Mouse (Mus musculus) right cerebral cortex, postnatal 36 days (tissue): ENCODE results near the gene Ccdc60.

ENCODE experiments used
- DNase-seq, 2 experiments: peaks; one replicate each; pipeline ENCODE4 v3.0.0; 2022; ENCODE audit warnings: low spot score in 2 of 2, mixed read lengths in 1 of 2

The Ccdc60 gene

DNA sequence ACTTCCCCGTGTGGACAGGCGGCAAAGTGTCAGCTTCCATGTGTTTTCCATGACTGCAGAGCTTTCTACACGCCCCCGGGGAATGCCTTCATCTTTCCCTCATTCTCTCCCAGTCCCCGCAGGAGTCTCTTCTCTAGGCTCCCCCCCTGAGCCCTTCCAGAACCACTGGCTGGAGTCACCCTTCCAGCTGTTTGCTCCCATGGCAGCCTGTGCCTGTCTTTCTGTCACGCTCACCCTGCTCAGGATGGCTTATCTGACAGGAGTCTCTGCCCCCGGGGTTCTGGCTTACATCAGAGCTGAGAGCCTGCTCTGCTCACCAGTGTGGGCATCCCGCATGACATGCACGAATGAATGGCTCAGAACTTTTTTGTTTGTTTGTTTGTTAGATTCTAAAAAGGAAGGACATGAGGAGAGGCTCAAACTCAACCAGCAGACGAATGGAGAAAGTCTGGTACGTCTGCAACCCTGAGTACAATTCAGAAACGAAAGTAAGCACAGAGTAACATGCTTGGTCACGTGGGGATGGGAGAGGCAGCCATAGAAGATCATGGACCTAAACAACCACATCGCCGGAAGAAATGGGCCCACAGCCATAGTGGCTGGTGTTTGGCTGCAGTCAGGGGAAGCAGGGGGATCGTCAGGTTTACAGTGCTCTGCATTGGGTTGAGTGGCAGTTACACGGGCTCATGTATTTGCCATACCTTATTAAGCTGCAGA, 17.1 kb downstream of the Ccdc60 start:
- DNase-seq, result no peak

DNA sequence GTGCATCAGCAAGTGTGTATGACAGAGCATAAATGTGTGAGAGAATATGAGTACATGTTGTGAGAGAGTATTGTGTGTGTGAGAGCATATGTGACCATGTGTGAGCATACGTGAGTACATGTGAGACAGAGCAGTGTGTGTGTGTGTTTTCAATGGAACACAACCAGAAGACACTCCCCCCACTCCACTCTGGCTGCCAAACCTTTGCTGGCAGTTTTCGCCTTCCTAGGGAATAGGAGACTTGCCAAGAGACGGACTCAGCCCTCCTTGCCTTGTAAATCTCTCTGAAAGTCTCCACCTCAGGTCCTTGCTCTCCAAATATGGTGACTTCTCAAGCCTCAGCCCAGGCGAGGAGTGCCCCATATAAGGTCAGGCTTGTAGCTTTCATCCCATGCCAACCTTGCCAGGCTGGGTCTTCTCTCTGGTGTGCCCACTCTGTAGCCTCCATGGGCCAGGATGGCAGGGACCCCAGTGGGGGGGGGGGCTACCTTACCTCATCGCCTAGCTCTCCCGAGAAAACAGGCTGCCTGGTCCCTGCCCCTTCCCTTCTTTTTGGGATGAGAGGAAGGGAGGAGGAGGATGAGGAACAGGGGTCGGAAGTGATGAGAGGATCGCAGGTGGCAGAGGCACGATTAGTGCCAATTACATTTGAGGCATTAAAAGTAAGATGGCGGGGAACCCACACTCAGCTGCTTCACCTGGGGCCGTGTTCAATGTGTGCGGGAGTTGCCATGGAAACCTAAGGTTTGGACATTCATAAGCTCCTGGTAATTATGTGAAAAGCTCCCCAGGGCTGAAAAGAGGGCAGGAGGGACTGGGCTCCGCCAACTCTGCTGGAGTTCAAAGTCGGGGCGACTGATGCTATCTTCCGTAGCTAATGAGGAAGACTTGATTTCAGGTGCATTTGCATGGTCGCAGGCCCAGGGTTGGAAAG, 19.3 kb downstream of the Ccdc60 start:
- DNase-seq, result no peak

DNA sequence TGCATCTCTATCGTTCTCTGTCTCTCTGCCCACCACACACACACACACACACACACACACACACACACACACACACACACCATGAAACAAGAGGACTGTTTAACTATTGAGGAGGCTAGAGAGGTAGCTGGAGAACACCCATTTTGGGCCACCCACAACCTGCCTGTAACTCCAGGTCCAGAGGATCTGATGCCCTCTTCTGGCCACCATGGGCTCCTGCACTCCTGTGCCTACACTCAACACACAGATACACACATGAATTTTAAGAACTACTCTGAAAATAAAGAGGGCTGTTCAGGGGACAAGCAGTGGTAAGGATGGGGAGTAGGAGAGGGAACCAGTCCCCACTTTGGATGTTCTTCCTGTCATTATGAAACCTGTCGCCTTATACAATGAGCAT, 26.1 kb downstream of the Ccdc60 start:
- DNase-seq, result no peak

DNA sequence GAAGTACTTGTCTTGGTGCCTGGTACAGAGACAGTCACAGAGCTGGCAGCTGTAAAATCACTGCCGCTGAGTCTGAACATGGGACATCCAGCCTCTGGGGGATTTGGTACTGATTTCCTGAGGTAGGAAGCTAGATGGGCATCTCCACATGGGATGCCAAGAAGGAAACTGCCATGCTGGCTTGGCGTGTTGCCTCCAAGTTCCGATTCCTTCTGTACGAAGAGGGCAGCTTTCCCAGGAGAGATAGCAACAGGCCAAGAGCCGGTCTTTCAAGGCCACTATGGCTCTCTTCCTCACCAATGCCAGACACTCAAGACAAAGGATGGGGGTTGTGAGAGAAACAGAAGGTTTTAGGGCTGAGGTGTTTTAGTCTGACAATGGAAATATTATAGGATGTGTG, 26.8 kb downstream of the Ccdc60 start:
- no peak for DNase-seq

DNA sequence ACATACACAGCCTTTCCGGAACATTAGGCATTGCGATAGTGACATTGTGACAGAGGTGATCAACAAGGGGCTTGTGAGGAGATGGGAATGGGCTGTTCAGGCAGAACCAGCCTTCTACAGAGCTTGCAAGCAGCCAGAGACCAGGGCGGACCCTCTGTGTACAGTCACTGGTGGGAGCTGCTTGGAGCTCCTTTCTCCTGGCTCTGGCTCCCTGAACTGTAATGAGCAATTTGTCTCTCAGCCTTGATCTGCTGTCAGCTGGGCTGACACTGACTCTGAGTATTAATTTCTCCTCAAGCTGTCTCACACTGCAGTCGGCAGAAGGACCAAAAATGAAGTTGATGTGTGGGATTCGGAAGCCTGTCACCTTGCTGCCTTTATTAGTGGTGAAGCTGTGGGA, 28.4 kb downstream of the Ccdc60 start:
- DNase-seq, result no peak

DNA sequence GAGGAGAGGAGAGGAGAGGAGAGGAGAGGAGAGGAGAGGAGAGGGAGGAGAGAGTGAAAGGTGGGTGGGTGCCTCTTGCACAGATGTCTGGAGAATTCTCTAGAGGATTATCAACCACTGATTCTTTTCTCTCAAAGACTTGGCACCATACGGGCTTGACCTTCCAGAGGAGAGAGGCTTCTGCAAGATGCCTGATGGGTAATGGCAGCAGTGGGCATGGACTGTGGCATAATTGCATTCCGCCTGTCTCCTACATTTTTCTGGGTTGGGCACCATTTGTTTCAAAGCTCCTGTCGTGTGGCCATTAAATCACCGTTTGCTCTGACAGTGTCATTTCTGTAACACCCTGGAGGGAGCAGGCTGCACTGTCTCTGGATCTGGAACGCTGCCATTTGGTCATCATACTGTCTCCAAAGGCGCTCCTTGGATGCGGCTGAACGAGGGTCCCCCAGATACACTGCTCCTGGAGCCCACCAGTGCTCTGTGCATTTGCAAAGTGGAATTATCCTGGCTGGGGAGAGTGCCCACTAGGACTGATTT, 30.4 kb downstream of the Ccdc60 start:
- DNase-seq, result no peak

DNA sequence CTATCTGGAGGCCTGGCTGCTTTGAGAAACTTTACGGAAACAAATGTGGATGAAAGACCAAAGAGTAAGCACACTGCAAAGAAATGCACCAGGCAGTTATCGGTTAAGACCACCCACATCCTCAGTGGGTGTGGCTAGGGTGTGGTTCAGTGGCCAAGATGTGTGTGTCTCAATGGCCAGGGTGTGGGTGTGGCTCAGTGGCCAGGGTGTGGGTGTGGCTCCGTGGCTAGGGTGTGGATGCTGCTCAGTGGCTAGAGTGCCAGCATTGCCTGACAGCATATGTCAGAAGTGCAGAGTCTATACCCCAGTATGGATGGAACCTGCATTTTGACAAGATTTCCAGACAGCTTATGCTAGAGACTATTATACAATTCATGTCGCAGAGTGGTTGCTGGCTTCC, 34.9 kb downstream of the Ccdc60 start:
- DNase-seq, result no peak

DNA sequence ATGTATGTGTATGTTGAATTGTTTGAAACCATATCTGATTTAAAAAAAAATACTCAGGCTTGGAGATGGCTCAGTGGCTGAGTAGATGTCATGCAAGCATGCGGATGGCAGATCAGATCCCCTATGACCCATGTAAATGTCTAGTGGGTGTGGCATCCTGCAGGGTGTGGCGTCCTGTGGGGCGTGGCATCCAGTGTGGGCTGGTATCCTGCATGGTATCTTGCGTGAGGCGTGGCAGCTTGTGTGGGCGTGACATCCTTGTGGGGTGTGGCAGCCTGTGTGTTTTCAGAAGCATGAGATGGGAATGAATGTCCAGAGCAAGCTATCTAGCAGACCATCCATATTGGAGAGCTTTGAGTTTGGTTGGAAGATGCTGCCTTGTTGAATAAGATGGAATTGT, 36.6 kb downstream of the Ccdc60 start:
- DNase-seq, result no peak

DNA sequence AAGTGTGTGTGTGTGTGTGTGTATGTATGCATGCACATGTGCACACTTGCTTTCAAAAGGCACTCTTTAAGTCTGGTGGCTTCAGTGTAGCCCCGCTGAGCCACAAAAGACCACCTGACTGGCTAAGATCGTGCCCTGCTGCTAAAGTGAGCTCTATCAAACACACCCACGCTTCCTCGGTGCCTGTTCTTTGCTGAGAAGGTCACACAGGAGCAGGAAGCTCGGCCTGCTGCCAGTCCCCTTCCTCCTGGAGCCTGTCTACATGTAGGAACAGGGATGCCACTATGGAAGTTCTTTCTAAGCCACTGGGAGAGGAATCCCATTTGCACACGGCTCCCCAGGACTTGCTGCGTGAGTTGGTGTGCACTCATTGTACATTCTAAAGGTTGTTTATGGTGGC, 42.1 kb downstream of the Ccdc60 start:
- DNase-seq, result no peak

DNA sequence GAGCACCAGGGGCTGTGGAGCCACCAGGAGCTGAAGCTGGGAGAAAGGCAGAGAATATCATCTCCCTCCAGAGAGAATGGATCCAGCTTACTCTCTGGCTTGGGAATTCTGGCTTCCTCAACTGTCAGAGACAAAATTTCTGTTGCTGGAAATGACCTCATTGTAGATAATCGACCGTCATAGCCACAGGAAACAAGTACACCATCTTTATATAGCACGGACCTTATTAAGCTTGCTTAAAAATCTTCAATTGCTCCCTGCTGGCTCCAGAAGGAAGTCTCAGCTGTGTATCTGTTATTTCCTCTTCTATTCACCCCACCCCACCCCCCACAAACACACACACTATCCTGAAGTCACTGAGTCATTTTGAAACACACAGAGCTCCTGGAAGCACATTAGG, 44.3 kb downstream of the Ccdc60 start:
- no peak for DNase-seq

DNA sequence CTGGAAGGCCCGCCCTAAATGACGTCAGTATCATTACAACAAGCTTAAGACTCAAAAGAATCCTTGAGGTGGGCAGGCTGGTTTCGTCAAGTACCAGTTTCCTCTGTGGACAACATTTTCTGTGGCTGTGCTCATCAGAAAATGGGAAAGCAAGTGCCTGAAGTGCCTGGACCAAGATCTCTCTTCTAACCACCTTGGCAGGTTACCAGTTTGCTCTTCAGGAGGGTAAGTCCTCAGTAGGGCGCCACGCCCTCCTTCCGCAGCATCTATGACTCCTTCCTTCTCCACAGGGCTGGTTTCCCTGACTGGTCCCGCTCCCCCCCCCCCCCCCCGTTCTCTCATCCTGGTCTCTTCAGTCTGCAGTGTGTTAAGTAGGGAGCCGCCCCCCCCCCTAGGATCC, 45.2 kb downstream of the Ccdc60 start:
- no peak for DNase-seq

DNA sequence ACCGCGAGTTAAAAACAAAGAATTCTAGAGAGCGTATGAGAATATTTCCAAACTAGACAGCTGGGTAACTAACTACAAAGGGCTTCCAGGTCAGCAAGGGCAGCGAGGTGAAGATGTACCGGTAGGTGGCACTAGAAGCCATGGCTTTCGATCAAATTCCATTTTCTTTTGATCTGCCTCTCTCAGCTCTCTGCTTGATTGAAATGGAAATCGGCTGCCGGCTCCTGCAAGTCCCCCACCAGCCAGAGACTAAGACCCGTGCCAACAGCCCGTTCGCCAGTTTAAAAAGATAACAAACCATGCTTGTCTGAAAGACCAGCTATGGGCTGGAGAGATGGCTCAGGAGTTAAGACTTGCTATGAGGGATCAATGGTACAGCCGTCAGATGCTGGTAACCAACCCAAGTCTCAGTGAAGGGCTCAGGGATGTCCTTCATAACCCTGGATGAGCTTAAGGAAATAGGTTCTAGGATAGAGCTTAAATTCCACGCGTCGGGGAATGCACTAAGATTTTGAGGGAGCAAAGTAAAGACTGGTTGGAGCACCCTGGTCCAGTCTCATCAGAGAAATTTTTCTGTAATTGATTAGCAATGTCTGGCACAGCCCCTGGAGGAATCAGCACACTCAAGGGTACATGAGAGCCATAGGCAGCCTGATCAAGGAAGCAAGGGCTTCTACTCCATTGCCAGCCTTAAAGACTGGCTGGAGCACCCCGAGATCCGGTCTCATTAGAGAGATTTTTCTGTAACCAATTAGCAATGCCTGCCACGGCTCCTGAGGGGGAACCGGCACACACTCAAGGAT, 56.7 kb downstream of the Ccdc60 start:
- DNase-seq, result peak; percentile 33 to 34

DNA sequence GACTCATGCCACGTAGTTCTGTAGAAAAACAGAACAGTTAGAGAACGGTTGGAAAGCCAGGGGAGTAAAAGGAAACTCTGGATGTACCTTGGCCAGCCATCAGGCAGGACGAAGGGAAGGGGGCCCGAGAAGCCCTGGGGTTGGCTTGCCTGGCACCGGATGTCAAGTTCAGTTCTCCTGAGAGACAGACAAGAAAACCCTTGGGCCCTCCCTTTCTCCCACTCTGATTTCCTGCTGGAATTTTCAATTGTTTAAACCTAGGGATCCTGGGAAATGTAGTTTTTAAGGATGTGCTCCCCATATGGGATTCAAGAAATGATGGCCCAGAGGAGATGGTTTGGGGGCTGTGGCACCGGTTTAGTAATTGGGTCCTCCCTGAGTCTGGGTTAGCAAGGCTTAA, 60.4 kb downstream of the Ccdc60 start:
- no peak for DNase-seq

DNA sequence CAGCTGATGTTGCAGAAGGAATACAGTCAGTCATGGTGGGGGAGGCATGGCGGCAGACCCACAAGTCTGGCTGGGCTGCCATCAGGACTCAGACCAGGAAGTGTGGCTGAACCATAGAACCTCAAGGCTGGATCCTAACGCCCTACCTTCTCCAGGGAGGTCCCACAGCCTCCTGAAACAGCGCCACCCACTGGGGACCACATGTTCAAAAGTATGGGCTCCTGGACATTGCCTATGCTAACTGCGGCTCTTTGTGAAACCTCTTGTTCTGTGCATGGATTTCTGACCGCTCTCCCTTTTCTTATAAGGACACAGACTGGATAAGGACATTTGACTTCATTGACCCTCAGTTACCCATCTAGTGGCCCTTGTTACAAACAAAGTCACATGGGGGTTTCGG, 64.8 kb downstream of the Ccdc60 start:
- no peak for DNase-seq

DNA sequence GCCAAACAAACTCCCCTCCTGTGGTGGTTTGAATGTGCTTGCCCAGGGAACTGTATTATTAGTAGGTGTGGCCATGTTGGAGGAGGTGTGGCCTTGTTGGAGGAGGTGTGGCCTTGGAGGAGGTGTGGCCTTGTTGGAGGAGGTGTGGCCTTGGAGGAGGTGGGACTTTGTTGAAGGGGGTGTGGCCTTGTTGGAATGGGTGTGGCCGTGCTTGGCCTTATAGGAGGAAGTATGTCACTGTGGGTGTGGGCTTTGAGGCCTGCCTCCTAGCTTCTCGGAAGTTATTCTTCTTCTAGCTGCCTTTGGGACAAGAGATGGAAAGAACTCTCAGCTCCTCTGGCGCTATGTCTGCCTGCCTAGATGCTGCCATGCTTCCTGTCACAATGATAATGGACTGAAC, 66.9 kb downstream of the Ccdc60 start:
- no peak for DNase-seq

DNA sequence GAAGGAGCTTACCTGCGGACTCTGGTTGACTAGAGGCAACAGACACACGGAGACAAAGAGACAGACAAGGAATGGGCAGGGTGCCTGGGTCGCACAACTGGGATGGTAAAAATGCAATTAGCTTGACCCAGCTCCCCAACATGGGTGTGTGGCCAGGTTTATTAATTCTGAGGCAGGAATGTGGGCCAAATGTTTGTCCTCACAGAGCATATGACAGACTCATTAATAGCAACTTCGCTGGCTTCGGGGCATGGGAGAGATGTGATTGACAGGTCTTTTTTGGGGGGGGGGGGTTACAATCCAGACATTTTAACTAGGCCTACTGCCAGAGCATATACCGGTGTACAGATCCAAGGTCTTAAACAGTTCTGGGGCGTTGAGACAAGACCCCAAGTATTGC, 69.5 kb downstream of the Ccdc60 start:
- no peak for DNase-seq

DNA sequence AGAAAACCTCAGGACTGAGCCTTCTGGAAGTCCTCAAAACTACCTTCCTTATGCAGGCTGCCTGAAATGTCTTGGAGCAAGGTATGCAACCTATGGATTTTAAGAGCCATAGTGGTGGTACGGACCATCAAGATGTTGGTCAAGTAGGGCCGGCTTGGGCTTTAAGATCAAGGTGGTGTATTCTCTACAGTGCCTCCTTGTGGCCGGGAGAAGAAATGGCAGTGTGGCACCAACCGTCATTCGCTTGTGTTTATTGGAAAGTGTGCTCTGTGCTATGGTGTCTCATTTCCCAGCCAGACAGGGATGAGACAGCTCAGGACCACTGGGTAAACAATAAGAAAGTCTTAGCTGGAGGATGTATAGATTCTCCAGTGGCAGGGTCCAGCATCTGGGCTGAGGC, 76.1 kb downstream of the Ccdc60 start:
- DNase-seq, result no peak

DNA sequence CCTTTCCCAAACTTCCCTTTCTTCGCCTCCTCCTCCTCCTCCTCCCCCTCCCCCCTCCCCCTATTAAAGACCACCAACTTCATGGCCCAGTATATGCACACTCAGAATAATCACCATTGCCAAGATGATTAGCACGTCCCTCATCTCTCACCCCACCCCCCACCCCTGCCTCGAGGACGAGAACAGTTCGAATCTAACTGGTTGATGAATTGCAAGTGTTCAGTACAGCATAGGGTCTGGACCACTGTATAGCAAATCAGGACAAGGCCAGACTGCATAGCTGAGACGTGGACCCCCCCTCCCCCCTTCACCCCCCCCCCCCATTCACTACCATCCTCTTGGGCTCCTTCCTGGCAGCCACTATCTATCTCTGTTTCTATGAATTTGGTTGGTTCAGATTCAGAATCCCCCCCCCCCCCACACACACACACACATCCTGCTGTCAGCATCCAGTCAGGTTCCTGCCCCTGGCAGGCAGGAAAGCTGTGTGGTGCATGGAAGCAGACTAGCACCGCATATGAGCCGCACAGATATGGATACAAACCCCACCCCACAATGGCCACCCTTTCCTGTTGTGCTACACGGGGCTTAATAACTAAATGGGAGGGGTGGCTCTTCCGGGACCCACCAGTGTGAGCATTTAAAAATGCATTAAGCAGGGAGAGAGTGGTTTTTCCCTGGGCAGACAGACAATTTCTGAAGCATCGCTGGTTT, 79.2 kb downstream of the Ccdc60 start:
- DNase-seq, result no peak

DNA sequence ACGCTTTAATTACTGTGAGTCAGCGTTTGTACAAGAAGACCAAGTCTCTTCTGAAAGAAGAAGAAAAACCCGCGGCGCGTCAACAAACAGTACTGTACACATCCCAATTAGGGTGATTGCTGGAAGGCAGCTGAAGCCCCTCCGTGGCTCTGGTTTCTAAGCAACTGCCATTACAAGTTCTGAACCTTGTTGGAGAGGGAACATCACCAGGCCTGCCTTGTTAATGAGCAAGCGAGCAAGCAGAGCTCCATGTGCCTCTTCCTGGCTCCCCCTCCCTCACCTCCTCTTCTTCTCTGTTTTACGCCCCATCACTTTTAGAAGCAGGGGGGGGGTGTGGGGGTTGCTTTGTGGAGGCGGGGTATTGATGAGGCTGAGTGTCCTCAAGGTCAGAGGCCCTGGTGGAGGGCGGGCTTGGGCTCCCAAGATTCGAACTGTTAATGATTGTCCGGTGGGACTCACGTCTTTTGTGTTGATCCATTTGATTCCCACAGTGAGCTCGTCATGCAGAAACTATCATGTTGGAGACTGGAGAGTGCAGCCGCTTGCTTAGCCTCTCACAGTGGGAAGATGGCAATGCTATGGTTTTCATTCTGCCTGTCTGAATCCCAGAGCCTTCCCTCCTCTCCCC, 79.9 kb downstream of the Ccdc60 start:
- DNase-seq, result peak; percentile 9 to 16

DNA sequence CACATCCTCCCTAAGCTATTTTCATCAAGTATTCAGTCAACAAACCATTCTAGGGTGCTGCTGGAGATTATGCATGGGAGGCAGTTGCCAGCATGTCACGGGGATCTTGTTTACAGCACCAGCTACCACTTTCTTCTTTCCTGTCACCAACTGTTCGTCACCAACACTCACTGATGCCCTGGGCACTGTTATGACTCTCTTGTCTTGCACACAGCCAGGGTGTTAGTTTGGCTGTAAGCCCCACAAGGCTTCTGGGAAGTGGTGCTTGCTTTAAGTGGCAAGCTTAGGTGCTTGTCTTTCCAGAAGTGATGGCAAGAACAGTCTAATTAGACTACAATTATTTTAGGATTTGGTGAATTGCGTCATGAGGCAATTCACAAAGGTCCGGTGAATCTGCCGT, 86.1 kb downstream of the Ccdc60 start:
- no peak for DNase-seq

DNA sequence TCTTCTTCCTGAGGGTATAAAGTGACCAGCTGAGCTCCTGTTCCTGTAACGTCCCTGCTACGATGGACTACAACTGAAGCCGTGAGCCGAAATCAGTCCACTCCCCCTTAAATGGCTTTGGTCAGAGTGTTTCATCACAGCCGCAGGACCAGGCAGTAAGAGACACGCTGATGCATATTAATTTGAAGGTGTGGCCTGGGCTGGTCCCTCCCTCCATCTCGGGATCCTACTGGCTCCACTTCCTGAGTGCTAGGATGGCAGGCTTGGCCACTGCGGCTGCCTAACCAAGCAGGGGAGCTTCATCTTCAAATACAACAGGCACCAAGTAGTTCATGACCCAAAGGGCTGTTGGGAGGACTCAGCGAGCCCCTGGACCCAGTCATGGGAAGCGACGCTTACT, 94.3 kb downstream of the Ccdc60 start:
- DNase-seq, result no peak
